Mouse (Mus musculus): Measurements from ENCODE around the gene Mlana.

Mlana gene

DNA sequence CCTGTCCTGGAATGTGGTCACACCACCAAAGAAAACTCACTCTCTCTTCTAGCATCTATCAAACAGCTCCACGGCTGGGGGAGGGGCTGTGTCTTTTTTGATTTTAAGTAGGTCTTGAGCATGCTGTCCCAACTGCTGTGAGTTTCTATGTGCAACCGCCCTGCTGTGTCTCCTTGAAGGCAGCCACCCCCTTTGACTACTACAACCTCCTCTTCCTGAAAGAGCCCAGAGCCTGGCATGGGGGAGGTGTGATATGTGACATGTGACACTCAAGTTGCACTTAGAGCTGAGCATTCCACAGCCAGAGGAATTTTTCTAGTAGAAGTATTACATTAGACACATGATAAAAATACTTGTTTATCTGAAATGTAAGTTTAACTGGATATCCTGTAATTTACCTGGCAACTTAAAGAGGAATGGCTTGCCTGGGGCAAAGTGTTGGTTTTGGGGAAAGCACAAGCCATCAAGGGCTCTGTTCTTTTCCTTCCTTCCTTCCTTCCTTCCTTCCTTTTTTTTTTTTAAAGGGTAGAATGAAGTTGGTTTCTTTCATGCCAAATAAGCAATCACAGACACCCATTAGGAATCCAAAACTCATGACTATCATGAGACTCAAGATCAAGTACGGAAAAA lies at the start of gene Mlana:
Gene Mlana, plus strand, starts transcription at position 580 of the 630 bp plus-strand sequence.
- peak; percentile 35 for DNase-seq (ENCODE audit: low spot score)

DNA sequence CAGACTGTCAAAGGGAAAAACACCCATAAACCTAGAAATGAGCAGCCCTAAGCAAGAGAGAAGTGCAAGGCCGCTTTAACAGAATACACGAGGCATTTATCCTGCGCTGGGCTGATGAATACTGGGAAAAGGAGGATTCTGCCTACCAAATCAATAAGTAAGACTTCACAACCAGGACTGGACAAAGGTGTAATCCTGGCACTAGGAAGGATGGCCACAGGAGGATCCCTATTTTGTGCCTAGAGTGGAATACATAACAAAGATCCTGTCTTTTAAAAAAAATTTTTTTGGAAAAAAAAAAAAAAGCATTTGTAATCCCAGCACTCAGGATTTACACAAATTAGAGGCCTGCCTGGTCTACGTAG lies 49.1 kb upstream of the Mlana start:
- no peak for DNase-seq (ENCODE audit: low spot score)

DNA sequence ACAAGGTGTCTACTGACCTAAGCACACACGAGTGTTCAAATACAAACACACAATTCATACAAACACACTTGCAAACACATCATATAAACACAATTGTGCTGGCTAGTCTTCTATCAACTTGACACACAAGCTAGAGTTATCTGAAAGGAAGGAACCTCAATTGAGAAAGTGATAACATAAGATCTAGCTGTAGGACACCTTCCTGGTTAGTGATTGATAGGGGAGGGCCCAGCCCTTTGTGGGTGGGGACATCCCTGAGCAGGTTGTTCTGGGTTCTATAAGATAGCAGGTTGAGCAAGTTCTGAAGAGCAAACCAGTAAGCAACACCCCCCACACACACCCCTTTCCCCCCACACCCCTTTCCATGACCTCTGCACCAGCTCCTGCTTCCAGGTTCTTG lies 47.9 kb upstream of the Mlana start:
- DNase-seq (ENCODE audit: low spot score) = no peak

DNA sequence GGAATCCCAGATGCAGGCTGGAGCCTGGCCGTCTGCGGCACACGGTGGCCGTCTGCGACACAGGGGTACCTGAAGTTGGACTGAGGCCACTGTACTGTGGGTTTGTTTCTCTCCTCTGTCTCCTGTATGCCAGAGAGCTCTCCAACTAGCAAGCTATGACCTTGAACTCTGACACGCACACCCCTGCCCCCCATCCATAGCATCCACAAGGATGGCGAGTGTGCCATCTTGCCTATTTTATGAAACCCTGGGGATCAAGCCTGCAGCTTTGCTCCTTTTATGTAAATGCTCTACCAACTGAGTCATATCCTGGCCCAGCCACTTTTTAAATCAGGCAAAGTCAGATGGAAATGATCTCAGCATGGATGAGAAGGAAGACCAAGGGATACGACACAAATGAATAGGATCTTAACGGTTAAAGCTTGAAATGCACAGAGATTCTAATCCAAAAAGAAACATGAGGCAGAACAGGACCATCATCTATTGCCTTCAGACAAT lies 43.8 kb upstream of the Mlana start:
- no peak for DNase-seq (ENCODE audit: low spot score)

DNA sequence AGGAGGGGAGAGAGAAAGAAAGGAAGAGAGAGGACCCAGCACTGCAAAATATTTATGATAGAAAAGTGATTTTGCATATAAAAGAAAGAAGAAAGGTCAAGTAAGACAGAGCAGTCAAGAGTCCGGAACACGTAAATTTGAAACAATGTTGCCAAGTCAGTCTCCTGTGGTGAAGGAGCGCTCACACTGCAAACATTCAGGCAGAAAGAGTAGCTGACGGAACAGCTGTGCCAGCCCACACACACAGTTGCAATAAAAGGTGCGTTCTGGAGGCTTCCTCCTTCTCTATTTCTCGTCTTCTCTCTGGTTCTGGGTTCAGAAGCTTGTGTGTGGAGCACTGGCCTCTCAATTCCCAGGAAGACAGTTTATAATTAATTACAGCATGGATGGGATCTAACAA lies 42.5 kb upstream of the Mlana start:
- DNase-seq (ENCODE audit: low spot score) = no peak

DNA sequence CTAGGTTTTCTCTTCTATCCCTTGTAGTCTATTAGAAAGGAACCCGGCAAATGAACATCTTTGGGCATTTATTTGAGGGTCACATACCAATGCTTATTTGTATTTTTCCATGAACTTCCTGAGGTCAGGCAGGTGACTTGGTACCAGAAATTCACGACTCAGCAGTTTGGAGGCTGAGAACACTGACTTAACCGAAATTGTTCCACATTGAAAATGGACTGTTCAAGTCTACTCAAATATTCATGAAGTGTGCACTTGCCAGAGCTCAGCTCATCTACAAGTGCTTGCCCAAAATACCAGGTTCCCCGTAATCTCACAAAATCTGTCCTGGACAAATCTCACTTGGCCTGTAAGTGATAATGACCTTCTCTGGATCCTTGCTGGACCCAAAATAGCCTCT lies 41.6 kb upstream of the Mlana start:
- DNase-seq (ENCODE audit: low spot score) = no peak

DNA sequence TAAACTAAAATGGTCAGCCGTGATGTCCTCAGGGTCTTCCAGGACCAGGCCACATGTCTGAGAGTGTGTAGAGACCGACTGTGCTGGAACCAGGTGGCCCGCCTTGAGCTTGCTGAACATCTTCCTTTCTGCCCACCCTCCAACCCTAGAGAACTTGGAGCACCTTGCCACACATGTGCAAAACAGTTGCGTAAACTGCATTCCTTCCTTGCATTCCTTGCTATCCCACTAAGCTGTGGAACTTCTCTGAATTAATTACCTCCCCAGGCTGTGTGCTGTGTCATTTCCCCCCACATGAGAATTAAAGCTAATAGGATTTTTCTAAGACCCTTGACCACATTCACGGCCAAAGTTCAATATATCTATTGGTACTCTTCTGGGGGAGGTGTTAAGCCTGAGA lies 41.0 kb upstream of the Mlana start:
- DNase-seq (ENCODE audit: low spot score) = no peak

DNA sequence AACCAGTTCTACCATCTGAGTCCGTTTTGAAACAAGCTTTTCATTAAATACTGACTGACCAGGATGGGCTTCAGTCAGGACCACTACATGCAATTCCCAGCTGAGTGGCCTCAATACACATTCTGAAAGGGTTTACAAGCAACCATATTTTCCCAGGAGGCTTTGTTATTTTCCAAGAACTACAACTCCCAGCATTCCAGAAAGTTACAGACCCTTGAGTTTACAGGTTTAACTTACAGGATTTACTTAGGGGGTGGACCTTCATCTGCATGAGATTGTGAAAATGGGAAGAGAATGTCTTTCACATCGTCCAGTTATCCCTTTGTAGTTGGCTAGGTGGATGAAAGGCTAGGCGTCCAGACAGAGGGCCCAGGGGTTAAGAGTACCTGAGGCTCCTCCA lies 40.6 kb upstream of the Mlana start:
- DNase-seq (ENCODE audit: low spot score) = no peak

DNA sequence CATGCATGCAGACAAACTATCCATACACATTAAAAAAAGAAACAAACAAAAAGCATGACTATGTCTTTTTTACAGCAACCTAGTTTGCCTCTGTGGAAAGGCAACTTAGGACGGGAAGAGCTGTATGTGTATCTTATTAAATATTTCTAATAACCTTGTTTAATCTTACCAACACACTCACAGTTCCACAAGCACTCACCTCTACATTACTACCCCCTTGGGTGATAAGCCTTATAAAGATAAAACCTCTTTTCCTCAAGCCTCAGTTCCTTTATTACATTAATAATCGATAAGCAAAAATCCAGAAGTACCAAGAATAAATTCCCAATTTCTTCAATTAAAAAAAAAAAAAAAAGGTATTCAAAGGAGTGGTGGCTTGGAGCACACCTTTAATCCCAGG lies 40.1 kb upstream of the Mlana start:
- DNase-seq (ENCODE audit: low spot score) = no peak

DNA sequence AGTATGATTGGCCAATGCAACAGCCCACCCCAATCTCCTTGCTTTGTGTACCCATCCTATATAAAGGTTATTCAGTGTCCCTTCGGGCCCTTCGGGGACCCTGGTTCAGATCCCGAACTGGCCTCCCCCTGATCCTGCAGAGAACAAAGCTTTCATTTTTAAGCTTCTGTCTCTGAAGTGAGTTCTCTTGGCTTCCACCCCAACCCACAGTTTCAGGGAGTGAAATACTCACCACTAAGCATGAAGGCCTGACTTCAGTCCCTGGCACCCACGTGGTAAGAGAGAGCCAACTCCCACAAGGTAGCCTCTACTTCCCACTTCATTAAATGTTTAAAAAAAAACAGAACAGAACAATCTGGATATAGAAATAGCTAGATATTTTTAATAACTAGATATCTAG lies 38.8 kb upstream of the Mlana start:
- no peak for DNase-seq (ENCODE audit: low spot score)

DNA sequence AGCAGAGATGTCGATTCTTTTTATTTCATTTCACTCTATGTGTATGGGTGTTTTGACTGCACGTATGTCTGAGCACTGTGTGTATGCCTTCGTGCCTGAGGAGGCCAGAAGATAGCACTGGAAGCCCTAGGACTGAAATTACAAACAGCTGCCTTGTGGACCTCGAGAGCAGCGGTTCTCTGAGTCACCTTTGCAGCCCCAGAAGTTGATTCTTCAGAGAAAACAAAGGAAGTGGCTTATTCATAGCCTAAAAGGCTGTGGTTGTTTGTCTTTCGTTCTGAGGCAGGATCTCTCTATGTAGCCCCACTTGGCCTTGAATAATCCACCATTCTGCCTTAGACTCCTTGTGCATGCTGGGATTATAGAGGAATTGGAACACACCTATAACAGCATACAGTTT lies 37.9 kb upstream of the Mlana start:
- no peak for DNase-seq (ENCODE audit: low spot score)

DNA sequence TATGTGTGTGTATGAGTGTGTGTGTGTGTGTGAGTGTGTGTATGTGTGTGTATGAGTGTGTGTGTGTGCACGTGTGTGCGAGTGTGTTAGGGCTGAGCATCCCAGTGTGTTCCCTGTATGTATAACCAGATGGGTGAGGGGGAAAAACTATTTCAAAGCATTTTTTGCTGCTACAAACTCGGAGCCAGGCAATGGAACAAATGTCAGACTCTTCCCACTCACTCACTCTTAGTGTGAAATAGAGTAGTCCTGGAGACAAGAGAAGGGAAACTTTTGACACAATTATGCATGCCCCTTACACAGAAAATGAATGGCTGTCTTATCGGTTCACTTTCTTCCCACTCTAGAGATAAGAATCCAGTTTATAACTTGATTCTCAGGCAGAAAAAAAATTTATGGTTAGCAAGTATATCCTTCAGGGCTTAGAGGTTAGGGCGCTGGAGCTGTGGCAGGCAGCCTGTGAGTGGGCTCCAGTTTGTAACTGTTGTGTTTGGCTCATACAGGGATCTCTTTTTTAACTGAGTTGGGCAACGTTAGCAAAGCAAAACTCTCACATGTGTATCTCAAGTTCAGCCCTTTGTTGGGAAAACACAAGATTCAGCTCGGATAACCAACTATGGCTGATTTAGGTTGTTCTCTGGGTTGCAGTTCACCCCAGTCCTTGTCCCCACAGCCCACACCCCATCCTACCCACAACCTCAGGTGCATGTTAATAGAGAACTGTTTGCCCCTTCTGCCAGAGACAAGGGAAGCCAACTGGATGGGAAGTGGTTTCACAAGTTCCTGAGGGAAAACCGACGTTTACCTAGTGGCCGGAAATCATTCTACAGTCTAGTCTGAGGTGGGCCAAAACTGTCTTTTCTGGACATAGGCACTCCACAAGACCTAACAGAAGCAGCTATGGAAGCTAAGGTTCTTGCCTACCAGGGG lies 36.5 kb upstream of the Mlana start:
- no peak for DNase-seq (ENCODE audit: low spot score)

DNA sequence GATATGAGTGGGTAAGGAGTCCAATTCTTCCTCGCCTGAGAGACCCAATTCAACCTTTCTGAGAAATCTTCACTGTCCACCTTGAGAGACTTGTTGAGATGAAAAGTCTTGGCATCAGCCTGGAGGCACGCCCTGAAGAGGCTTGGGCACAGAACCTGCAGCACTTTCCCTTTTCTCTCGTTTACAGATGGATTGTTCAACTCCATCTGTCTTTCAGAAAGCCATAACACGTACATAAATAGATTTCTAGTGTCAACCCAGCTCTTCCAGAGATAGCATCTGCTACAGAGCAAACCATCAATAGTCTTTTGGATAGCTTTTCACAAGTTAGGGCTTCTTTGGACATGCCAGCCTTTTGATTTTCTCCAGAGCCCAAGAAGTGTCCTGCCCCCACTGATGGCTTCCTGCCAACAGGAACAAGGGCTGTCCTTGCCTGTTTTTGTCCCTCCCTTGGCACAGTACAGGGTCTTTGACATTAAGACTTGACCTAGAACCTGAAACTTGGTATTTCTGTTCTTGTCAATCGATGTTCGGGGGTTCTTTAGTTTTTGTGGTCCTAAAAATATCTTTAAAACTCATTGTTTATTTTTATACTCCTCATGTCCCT lies 35.5 kb upstream of the Mlana start:
- no peak for DNase-seq (ENCODE audit: low spot score)

DNA sequence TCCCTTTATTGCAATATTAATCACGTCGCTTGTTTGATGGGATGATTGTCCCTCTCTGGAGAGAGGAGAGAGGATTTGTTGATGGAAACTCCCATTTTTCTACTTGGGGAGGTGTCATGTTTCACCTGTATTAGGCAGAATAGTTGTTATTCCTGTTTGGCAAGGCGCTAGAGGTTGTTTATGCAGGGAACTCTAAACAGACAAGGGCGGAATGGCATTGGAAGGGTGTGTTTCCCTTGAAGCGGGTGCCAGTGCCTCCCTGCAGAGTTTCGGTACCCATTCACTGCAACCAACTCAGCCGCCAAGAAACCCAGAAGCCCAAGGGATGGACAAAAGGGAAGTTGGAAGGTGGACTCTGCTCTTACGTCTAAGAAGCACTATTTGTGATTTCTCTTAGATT lies 33.8 kb upstream of the Mlana start:
- DNase-seq (ENCODE audit: low spot score) = no peak

DNA sequence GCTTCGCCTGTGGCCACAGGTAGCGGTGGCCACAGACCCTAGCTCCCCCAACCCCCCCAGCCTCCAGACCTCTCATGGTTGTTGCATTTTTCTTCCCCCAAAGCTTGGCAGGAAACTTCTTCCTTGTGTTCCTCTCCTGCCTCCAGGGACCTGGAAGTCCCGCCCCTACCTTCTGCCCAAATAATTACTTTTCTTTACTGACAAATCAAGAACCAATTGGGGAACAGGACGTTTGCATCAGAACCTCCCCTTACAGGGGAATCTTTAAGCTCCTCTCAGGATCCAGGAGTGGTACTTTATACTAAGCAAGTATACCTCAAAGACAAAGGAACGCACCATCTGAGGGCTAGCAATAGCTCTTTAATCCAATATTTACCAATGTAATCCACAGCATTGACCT lies 32.7 kb upstream of the Mlana start:
- DNase-seq (ENCODE audit: low spot score) = no peak

DNA sequence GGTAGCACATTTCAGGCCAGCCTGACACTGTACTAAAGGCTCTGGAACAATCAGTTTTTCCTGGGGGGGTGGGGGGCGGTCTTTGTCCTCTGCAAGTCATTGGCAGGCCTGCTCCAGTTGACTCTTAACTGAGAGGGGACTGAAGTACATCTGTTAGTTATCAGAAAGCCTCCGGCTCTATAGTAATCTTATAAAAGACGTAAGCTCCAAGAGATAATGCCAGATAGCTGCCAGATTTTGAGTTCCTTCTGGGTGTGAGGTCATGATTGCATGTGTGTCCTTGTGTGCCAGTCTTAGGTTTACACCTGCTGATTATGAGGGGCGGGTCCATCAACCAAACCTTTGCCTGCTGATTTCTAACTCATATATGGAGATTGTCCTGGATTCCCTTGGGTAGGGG lies 31.5 kb upstream of the Mlana start:
- DNase-seq (ENCODE audit: low spot score) = no peak

DNA sequence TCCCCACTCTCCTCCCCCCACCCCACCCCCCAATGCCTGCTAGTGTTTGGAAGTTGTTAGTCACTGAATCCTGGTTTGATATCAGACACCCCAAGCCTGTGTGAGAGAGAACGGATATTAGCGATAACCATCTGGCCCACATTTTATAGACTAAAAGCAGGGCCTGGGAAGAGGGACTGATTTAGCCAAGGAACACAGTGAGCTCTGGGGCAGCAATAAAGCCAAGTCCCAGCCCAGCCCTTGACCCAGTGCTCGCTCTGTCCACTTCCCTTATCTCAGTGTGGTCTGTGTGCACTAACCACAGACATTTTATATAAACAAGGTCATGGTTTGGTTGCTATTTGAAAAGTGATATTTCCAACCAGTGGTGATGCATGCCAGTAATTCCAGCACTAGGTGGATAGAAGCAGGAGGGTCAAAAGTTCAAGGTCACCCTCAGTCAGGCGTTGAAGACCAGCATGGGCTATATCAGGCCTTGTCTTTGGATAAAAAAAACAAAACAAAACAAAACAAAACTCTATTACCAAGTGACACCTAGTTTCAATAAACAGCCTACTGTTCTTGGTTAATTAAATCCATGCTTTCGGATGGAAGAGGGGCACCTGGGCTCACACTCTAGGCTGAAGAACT lies 30.5 kb upstream of the Mlana start:
- no peak for DNase-seq (ENCODE audit: low spot score)

DNA sequence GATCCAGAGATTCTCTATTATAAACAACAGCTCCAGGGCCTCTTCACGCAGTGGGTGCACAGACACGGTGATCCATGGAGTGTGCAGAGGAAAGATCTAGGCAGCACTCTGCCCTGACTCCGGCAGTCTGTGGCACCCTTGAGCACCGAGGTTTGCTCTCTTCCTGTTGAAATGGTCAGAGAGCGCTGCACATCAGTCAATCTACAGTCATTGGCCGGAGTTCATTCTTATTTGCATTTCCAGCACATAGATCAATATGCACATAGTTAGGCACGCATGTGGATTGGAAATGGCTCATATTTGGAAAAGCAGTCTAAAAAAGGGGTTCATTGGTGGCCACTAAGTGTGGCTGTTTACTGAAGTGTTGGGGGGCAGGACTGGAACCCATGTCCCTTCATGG lies 29.5 kb upstream of the Mlana start:
- DNase-seq (ENCODE audit: low spot score) = no peak

DNA sequence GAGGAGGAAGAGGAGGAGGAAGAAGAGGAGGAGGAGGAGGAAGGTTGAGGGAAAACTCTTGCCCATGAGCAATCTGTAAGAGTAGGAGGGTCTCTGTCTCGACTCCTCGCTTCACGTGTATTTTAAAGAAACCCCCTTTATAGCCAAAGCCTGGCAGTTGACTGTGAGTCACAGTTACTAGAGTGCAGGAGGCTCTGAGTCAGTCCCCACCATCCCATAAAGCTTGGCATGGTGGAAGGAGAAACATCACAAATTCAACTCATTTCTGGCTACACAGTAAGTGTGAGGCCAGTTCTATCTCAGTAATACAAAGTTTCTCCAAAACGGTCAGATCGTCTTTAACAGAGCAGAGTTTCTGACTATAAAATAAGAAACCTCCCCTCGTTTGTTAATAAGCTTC lies 27.4 kb upstream of the Mlana start:
- no peak for DNase-seq (ENCODE audit: low spot score)

DNA sequence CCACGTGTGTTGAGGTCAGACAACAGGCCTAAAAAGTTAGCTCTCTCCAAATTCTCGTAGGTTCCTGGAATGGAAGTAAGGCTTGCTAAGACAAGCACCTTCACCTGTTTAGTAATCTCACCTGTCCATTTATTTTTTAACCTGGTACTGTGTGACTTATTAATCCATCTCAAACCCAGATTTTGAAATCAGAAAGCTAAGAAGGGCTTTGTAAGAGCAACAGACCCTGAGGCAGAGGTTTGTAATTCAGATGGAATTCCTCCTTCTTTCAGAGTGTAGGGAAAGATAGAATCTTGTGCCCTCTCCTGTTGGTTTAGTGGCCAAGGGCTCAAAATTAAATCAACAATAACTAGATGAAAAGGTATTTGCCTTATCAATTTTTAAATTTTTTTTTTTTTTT lies 26.5 kb upstream of the Mlana start:
- no peak for DNase-seq (ENCODE audit: low spot score)

DNA sequence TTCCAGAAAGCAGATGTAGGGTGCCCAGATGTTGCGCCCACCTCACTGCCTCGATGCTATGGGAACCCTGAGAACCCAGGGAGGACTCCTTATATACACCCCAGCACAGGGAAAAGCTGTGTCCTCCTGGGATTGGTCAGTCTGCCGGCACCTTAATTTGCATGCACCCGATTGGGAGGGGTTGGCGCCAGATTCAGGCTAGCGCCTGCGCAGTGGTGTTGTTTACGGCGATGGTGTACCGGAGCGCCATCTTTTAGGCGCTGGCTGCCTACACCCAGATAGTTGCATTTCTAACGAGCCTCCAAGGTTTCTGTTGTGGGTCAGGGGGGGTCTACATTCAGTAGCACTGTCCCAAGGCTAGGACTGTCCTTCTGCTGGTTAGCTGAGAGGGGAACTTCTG lies 25.0 kb upstream of the Mlana start:
- DNase-seq (ENCODE audit: low spot score) = no peak

DNA sequence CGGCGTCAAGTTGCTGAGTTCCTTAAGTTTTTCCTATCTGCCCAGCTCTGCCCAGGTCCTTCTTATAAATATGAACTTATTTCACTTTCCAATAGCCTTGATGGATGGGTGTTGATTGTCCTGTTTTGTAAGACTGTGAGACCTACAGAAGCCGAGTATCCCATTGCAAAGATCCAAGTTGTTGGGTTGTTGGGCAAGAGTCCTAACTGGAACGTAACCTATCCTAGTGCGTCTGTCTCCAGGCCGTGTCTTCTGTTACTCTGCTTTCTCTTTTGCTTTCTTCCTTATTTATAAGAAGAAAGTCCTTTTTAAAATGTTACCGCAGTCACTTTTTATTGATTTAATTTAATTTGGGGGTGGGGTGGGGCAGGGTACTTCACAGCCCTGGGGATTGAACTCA lies 22.7 kb upstream of the Mlana start:
- no peak for DNase-seq (ENCODE audit: low spot score)

DNA sequence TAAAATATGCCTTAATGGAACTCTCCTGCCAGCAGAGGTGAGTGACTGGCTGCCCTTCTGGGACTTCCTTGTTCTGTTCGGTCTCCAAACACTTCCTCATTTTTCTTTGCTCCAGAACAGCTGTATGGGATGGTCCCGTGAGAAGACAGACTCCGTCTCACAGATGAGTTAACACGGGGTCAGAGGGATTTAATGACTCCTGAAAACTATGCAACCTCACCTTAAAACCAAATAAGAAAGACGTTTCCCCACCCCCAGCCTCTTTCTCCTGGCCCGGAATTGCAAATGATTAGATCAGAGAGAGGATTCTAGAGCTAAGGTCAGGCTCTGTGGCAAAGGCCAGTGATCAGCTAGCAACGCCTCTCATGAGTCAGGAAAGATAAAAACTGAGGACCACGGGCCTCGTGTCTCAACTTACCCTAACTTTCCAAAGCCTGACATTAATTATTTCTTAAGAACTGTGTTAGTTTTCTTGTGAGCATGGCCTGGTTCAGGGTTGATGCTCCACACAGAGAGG lies 22.0 kb upstream of the Mlana start:
- DNase-seq (ENCODE audit: low spot score) = no peak

Data from lung, postnatal 25 days (tissue).